23 mouse cellular contexts compared by ENCODE assay signal in the genomic region with DNA sequence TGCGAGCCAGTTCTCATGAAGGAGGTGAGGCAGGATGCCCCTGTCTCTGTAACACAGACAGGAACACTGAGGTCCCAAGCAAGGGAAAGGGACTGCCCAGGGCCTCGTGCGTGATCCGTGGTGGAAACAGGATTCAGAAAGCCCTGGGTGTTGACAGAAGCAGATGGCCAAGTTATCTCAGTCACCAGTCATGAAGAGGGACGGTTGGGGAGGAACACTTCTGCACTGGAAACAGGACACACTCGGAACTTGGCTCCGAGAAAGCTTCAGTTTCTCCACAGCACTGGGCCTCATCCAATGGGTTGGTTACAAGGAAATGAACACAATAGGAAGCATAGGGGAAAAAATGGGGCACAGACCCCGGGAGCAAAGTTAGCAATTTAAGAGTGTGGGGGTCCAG. TPM values are rescaled to one million over a fixed set of nuclear protein-coding genes. Genes with fewer than 3 reads are reported as not detected.
DNase-seq lines count a peak whose midpoint lies in the region; ATAC-seq lines count a peak whose summit lies in the region.
"Had no signal": no experiment of that assay in that cellular context is flagged by ENCODE, and none has a peak within 500 bp of the region (broad histone marks: within the 10 kb centered on the region; RNA-seq: fewer than 3 reads in every experiment).

No protein-coding gene starts in this region.

- WGBS in midbrain, embryonic 10.5 days = 75% methylated on average over 8 of the region's 8 CpGs
- 73% methylated on average over 8 of the region's 8 CpGs for WGBS in midbrain, embryonic 16.5 days
- WGBS in lung, embryonic 16.5 days = 29% methylated on average over 8 of the region's 8 CpGs

- no peak overlapping the region for H3K4me3 ChIP-seq in midbrain, embryonic 10.5 days
- no peak overlapping the region for H3K4me3 ChIP-seq in midbrain, embryonic 16.5 days (ENCODE audit: low read depth, low read length)
- no peak overlapping the region for H3K4me3 ChIP-seq in lung, embryonic 16.5 days (ENCODE audit: low read length)
- H3K4me3 ChIP-seq: embryonic facial prominence, embryonic 10.5 days; erythroblast, embryonic 14.5 days; liver, embryonic 13.5 days; midbrain, embryonic 15.5 days; neural tube, embryonic 12.5 days had no signal

- H3K4me2 ChIP-seq in midbrain, embryonic 16.5 days (ENCODE audit: low read length) = no peak overlapping the region
- no peak overlapping the region for H3K4me2 ChIP-seq in lung, embryonic 16.5 days (ENCODE audit: low read depth, low read length)
- H3K4me2 ChIP-seq: liver, embryonic 13.5 days; midbrain, embryonic 15.5 days; neural tube, embryonic 12.5 days had no signal

- peaks cover 20% of the 10 kb centered on the region for H3K4me1 ChIP-seq in midbrain, embryonic 10.5 days
- peaks cover 4% of the 10 kb centered on the region; the same call in 1 of the 2 replicates for H3K4me1 ChIP-seq in midbrain, embryonic 16.5 days (ENCODE audit: control insufficient read depth, insufficient read depth, low read length)
- peaks cover 5% of the 10 kb centered on the region; the same call in 1 of the 2 replicates for H3K4me1 ChIP-seq in lung, embryonic 16.5 days (replicated peaks; ENCODE audit: control insufficient read depth, insufficient read depth, low read length)
- H3K4me1 ChIP-seq: liver, embryonic 13.5 days had no signal

- DNase-seq in adrenal gland, postnatal 10 days = peak; percentile 28
- DNase-seq in adrenal gland, adult 18-20 months (ENCODE audit: low spot score in 2 of 2) = no peak
- no peak for DNase-seq in midbrain, embryonic 10.5 days (ENCODE audit: low spot score)
- DNase-seq in embryo, embryonic 10 days (ENCODE audit: low spot score) = no peak
- DNase-seq in adrenal gland, adult 2 months = no peak
- DNase-seq in spleen, postnatal 10 days (ENCODE audit: low spot score in 2 of 2) = no peak
- DNase-seq: cerebellum, postnatal 14 days; liver, embryonic 13.5 days; right cerebral cortex, postnatal 4 days; thymus, adult 2 months had no signal

- no peaks in the 10 kb centered on the region for H3K9me3 ChIP-seq in midbrain, embryonic 10.5 days (replicated peaks)
- no peaks in the 10 kb centered on the region for H3K9me3 ChIP-seq in midbrain, embryonic 16.5 days (replicated peaks; ENCODE audit: control insufficient read depth, low read length, poor library complexity, severe bottlenecking)
- no peaks in the 10 kb centered on the region for H3K9me3 ChIP-seq in lung, embryonic 16.5 days (ENCODE audit: control insufficient read depth, low read length)
- H3K9me3 ChIP-seq: embryonic facial prominence, embryonic 10.5 days; liver, embryonic 13.5 days; midbrain, embryonic 15.5 days; neural tube, embryonic 12.5 days had no signal

- H3K27ac ChIP-seq in midbrain, embryonic 10.5 days (replicated peaks) = 0 out of 2 replicates have a peak overlapping the region, but pooled peaks have one; percentile 15
- H3K27ac ChIP-seq in midbrain, embryonic 16.5 days (ENCODE audit: low read length) = no peak overlapping the region
- H3K27ac ChIP-seq in lung, embryonic 16.5 days (ENCODE audit: low read length) = no peak overlapping the region
- H3K27ac ChIP-seq: liver, embryonic 13.5 days; midbrain, embryonic 15.5 days; neural tube, embryonic 12.5 days had no signal

- H3K27me3 ChIP-seq in midbrain, embryonic 10.5 days (ENCODE audit: low read depth, poor library complexity, severe bottlenecking) = peaks cover 37% of the 10 kb centered on the region
- no peaks in the 10 kb centered on the region; the same call in 1 of the 2 replicates for H3K27me3 ChIP-seq in midbrain, embryonic 16.5 days (ENCODE audit: control insufficient read depth, insufficient read depth, low read depth, low read length)
- no peaks in the 10 kb centered on the region; the same call in 1 of the 2 replicates for H3K27me3 ChIP-seq in lung, embryonic 16.5 days (ENCODE audit: control insufficient read depth, insufficient read depth, low read depth, low read length)
- H3K27me3 ChIP-seq: midbrain, embryonic 15.5 days; neural tube, embryonic 12.5 days had no signal

- no peak for ATAC-seq in midbrain, embryonic 16.5 days
- ATAC-seq in lung, embryonic 16.5 days (ENCODE audit: low read depth) = peak; percentile 16; the same call in 1 of the 2 replicates
- ATAC-seq: midbrain, embryonic 15.5 days had no signal

- no peak overlapping the region for H3K9ac ChIP-seq in midbrain, embryonic 16.5 days (ENCODE audit: low read depth, low read length)
- no peak overlapping the region for H3K9ac ChIP-seq in lung, embryonic 16.5 days (ENCODE audit: low read length)
- H3K9ac ChIP-seq: liver, embryonic 13.5 days; midbrain, embryonic 15.5 days; neural tube, embryonic 12.5 days had no signal

- no peaks in the 10 kb centered on the region for H3K36me3 ChIP-seq in midbrain, embryonic 10.5 days
- H3K36me3 ChIP-seq in midbrain, embryonic 16.5 days (ENCODE audit: control insufficient read depth, insufficient read depth, low read length) = no peaks in the 10 kb centered on the region
- H3K36me3 ChIP-seq in lung, embryonic 16.5 days (ENCODE audit: control insufficient read depth, insufficient read depth, low read length) = no peaks in the 10 kb centered on the region
- H3K36me3 ChIP-seq: embryonic facial prominence, embryonic 10.5 days; liver, embryonic 13.5 days; midbrain, embryonic 15.5 days; neural tube, embryonic 12.5 days had no signal

RNA-seq across cellular contexts. Expression of a gene that starts 1.0 kb away (rescaled TPM):
- total RNA-seq in adrenal gland, postnatal 10 days (2021) = 1 to 10 TPM; 1.1 to 4.1 TPM
- total RNA-seq in adrenal gland, adult 18-20 months (2021) = 1 to 10 TPM; 1.6 to 3.1 TPM
- polyA plus RNA-seq in midbrain, embryonic 10.5 days (2016; fragmentation: Nextera tagmentation; extraction: Ambion mirVana) = not detected in 2 replicates
- polyA plus RNA-seq in midbrain, embryonic 16.5 days (2015; fragmentation: Nextera tagmentation; extraction: Ambion mirVana) = not detected in 2 replicates
- polyA plus RNA-seq in lung, embryonic 16.5 days (2015; fragmentation: Nextera tagmentation; extraction: Ambion mirVana) = not detected in 2 replicates
- total RNA-seq in adrenal gland, adult 2 months (2021) = 1 to 10 TPM; 1.4 to 4.6 TPM
- 0.73 and 1.4 TPM in 2 replicates for polyA plus RNA-seq in adrenal gland, adult 2 months (2012; rRNA removed)
- total RNA-seq: hematopoietic stem cell, adult 5-6 weeks; left cerebral cortex, adult 18-20 months; megakaryocyte progenitor cell, adult 5-6 weeks had no signal
- polyA plus RNA-seq: embryonic facial prominence, embryonic 10.5 days; erythroblast, embryonic 14.5 days; intestine, embryonic 14.5 days; limb, embryonic 11.5 days; liver, embryonic 13.5 days; midbrain, embryonic 15.5 days; neural tube, embryonic 12.5 days; stomach, embryonic 14.5 days had no signal

RNA-seq across cellular contexts. Expression of a gene that starts 5.0 kb away (rescaled TPM):
- not detected for total RNA-seq in adrenal gland, postnatal 10 days (2021)
- total RNA-seq in adrenal gland, adult 18-20 months (2021) = not detected
- not detected in 2 replicates for polyA plus RNA-seq in midbrain, embryonic 10.5 days (2016; fragmentation: Nextera tagmentation; extraction: Ambion mirVana)
- polyA plus RNA-seq in midbrain, embryonic 16.5 days (2015; fragmentation: Nextera tagmentation; extraction: Ambion mirVana) = not detected in 2 replicates
- polyA plus RNA-seq in lung, embryonic 16.5 days (2015; fragmentation: Nextera tagmentation; extraction: Ambion mirVana) = not detected in 2 replicates
- total RNA-seq in adrenal gland, adult 2 months (2021) = not detected
- not detected in 2 replicates for polyA plus RNA-seq in adrenal gland, adult 2 months (2012; rRNA removed)
- total RNA-seq: hematopoietic stem cell, adult 5-6 weeks; left cerebral cortex, adult 18-20 months; megakaryocyte progenitor cell, adult 5-6 weeks had no signal
- polyA plus RNA-seq: embryonic facial prominence, embryonic 10.5 days; erythroblast, embryonic 14.5 days; intestine, embryonic 14.5 days; kidney, embryonic 14.5 days; limb, embryonic 11.5 days; liver, embryonic 13.5 days; midbrain, embryonic 15.5 days; neural tube, embryonic 12.5 days; stomach, embryonic 14.5 days; thymus, adult 2 months had no signal

RNA-seq across cellular contexts. Expression of a gene that starts 15.5 kb away (rescaled TPM):
- 10 to 100 TPM in 1 of 2 experiments, 1 to 10 TPM in 1; 9.8 to 15.0 TPM for total RNA-seq in adrenal gland, postnatal 10 days (2021)
- 10 to 100 TPM; 10.7 to 22.4 TPM for total RNA-seq in adrenal gland, adult 18-20 months (2021)
- polyA plus RNA-seq in midbrain, embryonic 10.5 days (2016; fragmentation: Nextera tagmentation; extraction: Ambion mirVana) = 0.22 and 0.37 TPM in 2 replicates
- polyA plus RNA-seq in midbrain, embryonic 16.5 days (2015; fragmentation: Nextera tagmentation; extraction: Ambion mirVana) = 0.79 and 1.1 TPM in 2 replicates
- polyA plus RNA-seq in lung, embryonic 16.5 days (2015; fragmentation: Nextera tagmentation; extraction: Ambion mirVana) = 0.58 and 0.60 TPM in 2 replicates
- 10 to 100 TPM; 13.1 TPM for total RNA-seq in adrenal gland, adult 2 months (2021)
- 88.3 and 101 TPM in 2 replicates for polyA plus RNA-seq in adrenal gland, adult 2 months (2012; rRNA removed)
- total RNA-seq: hematopoietic stem cell, adult 5-6 weeks; megakaryocyte progenitor cell, adult 5-6 weeks had no signal
- polyA plus RNA-seq: erythroblast, embryonic 14.5 days; liver, embryonic 13.5 days; neural tube, embryonic 12.5 days had no signal

RNA-seq across cellular contexts. Expression of a gene that starts 35.0 kb away (rescaled TPM):
- 1 to 10 TPM; 7.1 to 8.2 TPM for total RNA-seq in adrenal gland, postnatal 10 days (2021)
- total RNA-seq in adrenal gland, adult 18-20 months (2021) = 10 to 100 TPM; 12.3 to 13.1 TPM
- polyA plus RNA-seq in midbrain, embryonic 10.5 days (2016; fragmentation: Nextera tagmentation; extraction: Ambion mirVana) = 2.1 and 3.0 TPM in 2 replicates
- 2.3 and 2.4 TPM in 2 replicates for polyA plus RNA-seq in midbrain, embryonic 16.5 days (2015; fragmentation: Nextera tagmentation; extraction: Ambion mirVana)
- 3.1 TPM in 2 replicates for polyA plus RNA-seq in lung, embryonic 16.5 days (2015; fragmentation: Nextera tagmentation; extraction: Ambion mirVana)
- total RNA-seq in adrenal gland, adult 2 months (2021) = 10 to 100 TPM in 1 of 2 experiments, 1 to 10 TPM in 1; 9.8 to 11.3 TPM
- 5.6 TPM in 2 replicates for polyA plus RNA-seq in adrenal gland, adult 2 months (2012; rRNA removed)

Comparison
In these comparisons a context has a peak if more than half of its experiments do, and no peak if none do; other contexts are left out.
1. RNA of a gene that starts 15.5 kb away (polyA plus RNA-seq): 88.3 to 101 TPM in adrenal gland, adult 2 months; 0.79 to 1.1 TPM in midbrain, embryonic 16.5 days, 0.58 to 0.60 TPM in lung, embryonic 16.5 days and 0.22 to 0.37 TPM in midbrain, embryonic 10.5 days; every median in the first group is over 10 times any median in the second.